8 mouse cellular contexts compared by ENCODE assay signal in the genomic region with DNA sequence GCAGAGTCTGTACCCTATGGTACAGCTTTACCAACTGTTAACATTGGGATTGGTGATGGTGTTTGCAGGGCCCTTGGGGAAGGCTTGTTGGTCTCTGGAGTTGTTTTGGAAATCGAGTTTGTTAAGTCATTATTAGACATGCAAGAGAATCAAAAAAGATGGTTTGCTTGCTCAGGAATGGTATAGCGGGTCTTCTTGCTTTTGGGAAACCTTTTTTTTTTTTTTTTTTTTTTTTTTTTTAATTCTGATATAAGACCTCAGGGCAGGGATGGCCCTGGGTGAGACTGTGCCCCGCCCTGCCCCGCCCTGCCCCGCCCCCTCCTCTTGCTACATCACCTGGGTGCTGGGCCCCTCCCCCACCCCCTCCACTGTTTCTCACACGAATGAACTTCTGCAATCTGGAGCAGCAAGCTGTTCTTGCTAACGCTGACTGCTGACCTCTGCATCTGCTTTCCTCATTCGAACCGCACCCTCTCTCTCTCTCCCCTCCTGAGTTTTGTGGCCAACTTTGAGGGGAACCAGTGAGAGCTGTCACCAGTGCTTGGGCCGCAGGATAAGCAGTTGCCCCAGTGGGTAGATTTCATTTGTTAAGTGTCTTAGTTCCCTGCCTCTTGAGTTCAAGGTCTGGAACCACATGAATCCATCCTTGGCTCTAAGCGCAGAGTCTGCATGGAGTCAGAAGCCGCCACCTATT.
DNase-seq lines count a peak whose midpoint lies in the region; ATAC-seq and TF ChIP-seq lines count a peak whose summit lies in the region.
"Had no signal": no experiment of that assay in that cellular context is flagged by ENCODE, and none has a peak within 500 bp of the region (broad histone marks: within the 10 kb centered on the region; RNA-seq: fewer than 3 reads in every experiment).

No protein-coding gene starts in this region.

- peaks cover 29 to 90% of the 10 kb centered on the region in 2 experiments for H3K4me1 ChIP-seq in CH12.LX (ENCODE audit: control insufficient read depth in 1 of 2, insufficient read depth in 2 of 2)
- H3K4me1 ChIP-seq in forebrain, embryonic 14.5 days (ENCODE audit: control insufficient read depth, insufficient read depth, low read length) = peaks cover 7% of the 10 kb centered on the region

- no peak for ATAC-seq in forebrain, embryonic 14.5 days

- TF ChIP-seq POLR2A in CH12.LX (IDR thresholded peaks at IDR 0.05; ENCODE audit: low read depth, low read length) = no peak

- DNase-seq in A20 (ENCODE audit: low read depth, low spot score) = peak; percentile 93
- peak; percentile 92 for DNase-seq in CH12.LX (ENCODE audit: extremely low read depth)
- DNase-seq in heart, adult 9 months (ENCODE audit: low spot score in 2 of 2) = peak; percentile 53 to 73
- DNase-seq in lung, postnatal 10 days = peak; percentile 51
- no peak for DNase-seq in right cerebral cortex, postnatal 10 days (ENCODE audit: low spot score in 2 of 2)
- no peak for DNase-seq in right cerebral cortex, postnatal 25 days
- no peak for DNase-seq in forebrain, embryonic 14.5 days (ENCODE audit: low spot score)
- DNase-seq: left cerebral cortex, postnatal 4 days had no signal

- TF ChIP-seq CTCF in CH12.LX (conservative IDR thresholded peaks at IDR 0.05 in 1 of 2, IDR thresholded peaks at IDR 0.05 in 1 of 2; ENCODE audit: low read depth in 2 of 2, low read length in 2 of 2) = no peak; a peak in 1 of 4 replicates

- in situ Hi-C loops in CH12.LX (cut with MboI; ENCODE audit: low pct_ligation_motif_present, low pct_unique_long_range_greater_than_20kb, low sequenced_read_pairs) = loop anchor here (5.0 kb wide), 2 partner anchors 37 to 38 kb away; no protein-coding TSS in a partner anchor

- 0 out of 2 replicates have a peak, but pooled peaks cover 11% of the 10 kb centered on the region for H3K79me2 ChIP-seq in CH12.LX (replicated peaks; ENCODE audit: control insufficient read depth, extremely low read depth, insufficient read depth, poor library complexity, severe bottlenecking)

- H3K9me3 ChIP-seq in CH12.LX (replicated peaks; ENCODE audit: low read length) = peaks cover 3% of the 10 kb centered on the region
- H3K9me3 ChIP-seq in forebrain, embryonic 14.5 days (replicated peaks; ENCODE audit: control insufficient read depth, low read length) = no peaks in the 10 kb centered on the region

- TF ChIP-seq RAD21 in CH12.LX (IDR thresholded peaks at IDR 0.05; ENCODE audit: low read depth, low read length) = peak; percentile 15; the same call in 1 of the 2 replicates

- H3K27ac ChIP-seq in CH12.LX (ENCODE audit: insufficient read depth, low read depth) = peak overlapping the region; percentile 51
- H3K27ac ChIP-seq in forebrain, embryonic 14.5 days (ENCODE audit: low read depth, low read length) = no peak overlapping the region

- dilution Hi-C loops in CH12.LX (cut with MboI; ENCODE audit: extremely low pct_ligation_motif_present, extremely low pct_unique_long_range_greater_than_20kb, low sequenced_read_pairs) = no loop called here

- H3K27me3 ChIP-seq in CH12.LX (replicated peaks) = no peaks in the 10 kb centered on the region
- H3K27me3 ChIP-seq in forebrain, embryonic 14.5 days (replicated peaks; ENCODE audit: control insufficient read depth, insufficient read depth, low read length) = no peaks in the 10 kb centered on the region

- H3K9ac ChIP-seq in CH12.LX (ENCODE audit: insufficient read depth, low read depth) = peak overlapping the region; percentile 21; the same call in 1 of the 2 replicates
- H3K9ac ChIP-seq in forebrain, embryonic 14.5 days (ENCODE audit: low read length) = no peak overlapping the region

- H3K4me2 ChIP-seq in CH12.LX (ENCODE audit: insufficient read depth, low read depth, poor library complexity, severe bottlenecking) = peak overlapping the region; percentile 76
- no peak overlapping the region for H3K4me2 ChIP-seq in forebrain, embryonic 14.5 days (ENCODE audit: low read length)

- 51% methylated on average over 11 of the region's 12 CpGs for WGBS in forebrain, embryonic 14.5 days

- peaks cover 0 to 22% of the 10 kb centered on the region in 2 experiments for H3K36me3 ChIP-seq in CH12.LX (replicated peaks in 1 of 2; ENCODE audit: control insufficient read depth in 1 of 2, insufficient read depth in 1 of 2, low read length in 1 of 2)
- H3K36me3 ChIP-seq in forebrain, embryonic 14.5 days (ENCODE audit: control insufficient read depth, insufficient read depth, low read length) = no peaks in the 10 kb centered on the region

- TF ChIP-seq EP300 in CH12.LX (IDR thresholded peaks at IDR 0.05; ENCODE audit: low read length) = 0 out of 2 replicates have a peak, but pooled peaks have one; percentile 18

- H3K4me3 ChIP-seq in CH12.LX (replicated peaks in 1 of 3; ENCODE audit: low read depth in 2 of 3, low read length in 2 of 3, poor library complexity in 1 of 3) = no peak overlapping the region
- H3K4me3 ChIP-seq in forebrain, embryonic 14.5 days (ENCODE audit: low read depth, low read length) = no peak overlapping the region

TF ChIP-seq in CH12.LX, 34 proteins besides CTCF, POLR2A, EP300 and RAD21:
- TF ChIP-seq UBTF (IDR thresholded peaks at IDR 0.05; ENCODE audit: low read depth, low read length) = peak; percentile 90; the same call in 1 of the 2 replicates
- peak; percentile 94 for TF ChIP-seq TBP (conservative IDR thresholded peaks at IDR 0.05; ENCODE audit: low read depth, low read length)
- TF ChIP-seq MEF2A (IDR thresholded peaks at IDR 0.05; ENCODE audit: borderline replicate concordance, low read depth, low read length) = peak; percentile 40; the same call in 1 of the 2 replicates
- no peak for TF ChIP-seq PAX5 (IDR thresholded peaks at IDR 0.05; ENCODE audit: low read length)
- TF ChIP-seq CHD1 (IDR thresholded peaks at IDR 0.05; ENCODE audit: low read depth, low read length) = no peak
- no peak for TF ChIP-seq GABPA (IDR thresholded peaks at IDR 0.05; ENCODE audit: insufficient replicate concordance, low read depth, low read length)
- TF ChIP-seq SIN3A (IDR thresholded peaks at IDR 0.05; ENCODE audit: low read length) = 0 out of 2 replicates have a peak, but pooled peaks have one; percentile 36
- TF ChIP-seq JUND (conservative IDR thresholded peaks at IDR 0.05; ENCODE audit: low read depth, low read length) = no peak
- TF ChIP-seq BHLHE40 (IDR thresholded peaks at IDR 0.05; ENCODE audit: low read depth, low read length) = peak; percentile 32; the same call in 1 of the 2 replicates
- TF ChIP-seq MYC (IDR thresholded peaks at IDR 0.05; ENCODE audit: low read depth, low read length) = no peak
- TF ChIP-seq MAFK (IDR thresholded peaks at IDR 0.05; ENCODE audit: insufficient replicate concordance, low read length) = no peak
- TF ChIP-seq POLR2AphosphoS2 (IDR thresholded peaks at IDR 0.05; ENCODE audit: low read depth, low read length) = no peak
- TF ChIP-seq NRF1 (IDR thresholded peaks at IDR 0.05; ENCODE audit: low read depth, low read length) = no peak
- no peak for TF ChIP-seq ELF1 (IDR thresholded peaks at IDR 0.05; ENCODE audit: low read depth, low read length)
- peak; percentile 59; the same call in 1 of the 2 replicates for TF ChIP-seq MAZ (IDR thresholded peaks at IDR 0.05; ENCODE audit: low read depth, low read length)
- no peak for TF ChIP-seq USF2 (conservative IDR thresholded peaks at IDR 0.05; ENCODE audit: low read depth, low read length)
- TF ChIP-seq CHD2 (IDR thresholded peaks at IDR 0.05; ENCODE audit: low read length) = peak; percentile 78; the same call in 1 of the 2 replicates
- peak; percentile 86 for TF ChIP-seq ZNF384 (IDR thresholded peaks at IDR 0.05; ENCODE audit: low read depth, low read length)
- peak; percentile 73 for TF ChIP-seq ETS1 (conservative IDR thresholded peaks at IDR 0.05; ENCODE audit: low read depth, low read length)
- peak; percentile 75 for TF ChIP-seq TCF12 (IDR thresholded peaks at IDR 0.05; ENCODE audit: low read depth, low read length)
- no peak for TF ChIP-seq MAX (IDR thresholded peaks at IDR 0.05; ENCODE audit: low read length)
- TF ChIP-seq IRF4 (IDR thresholded peaks at IDR 0.05; ENCODE audit: low read depth, low read length) = peak; percentile 15; the same call in 1 of the 2 replicates
- TF ChIP-seq E2F4 (IDR thresholded peaks at IDR 0.05; ENCODE audit: insufficient replicate concordance, low read depth, low read length) = no peak
- no peak for TF ChIP-seq HCFC1 (IDR thresholded peaks at IDR 0.05; ENCODE audit: low read depth, low read length)
- no peak for TF ChIP-seq USF1 (IDR thresholded peaks at IDR 0.05; ENCODE audit: low read depth, low read length)
- no peak for TF ChIP-seq JUN (IDR thresholded peaks at IDR 0.05; ENCODE audit: insufficient read depth, low read depth, low read length)
- no peak for TF ChIP-seq KAT2A (IDR thresholded peaks at IDR 0.05; ENCODE audit: insufficient replicate concordance, low read length)
- TF ChIP-seq MXI1 (IDR thresholded peaks at IDR 0.05; ENCODE audit: low read depth, low read length) = no peak; the same call in 1 of the 2 replicates
- TF ChIP-seq RCOR1 (conservative IDR thresholded peaks at IDR 0.05; ENCODE audit: low read depth, low read length) = 0 out of 2 replicates have a peak, but pooled peaks have one; percentile 10
- TF ChIP-seq ZC3H11A (IDR thresholded peaks at IDR 0.05; ENCODE audit: low read depth, low read length) = no peak
- TF ChIP-seq ZMIZ1 (IDR thresholded peaks at IDR 0.05; ENCODE audit: low read depth, low read length) = no peak
- no peak for TF ChIP-seq NELFE (IDR thresholded peaks at IDR 0.05; ENCODE audit: low read depth, low read length)

Comparison
In these comparisons a context has a peak if more than half of its experiments do, and no peak if none do; other contexts are left out.
1. DNase-seq: peak in A20 (single experiment), CH12.LX (single experiment), heart, adult 9 months (2 of 2) and lung, postnatal 10 days (single experiment); none in right cerebral cortex, postnatal 10 days (0 of 2), right cerebral cortex, postnatal 25 days (single experiment) and forebrain, embryonic 14.5 days (single experiment).